Mouse (Mus musculus) heart, embryonic 13.5 days (tissue): ENCODE measurements around the gene E2f6. TPM values are rescaled to one million over a fixed set of nuclear protein-coding genes. Genes with fewer than 3 reads are reported as not detected.

ENCODE experiments used
- ATAC-seq: fragments of 200-750 bp; cut with Nextera tagmentation; 2 replicates; pipeline ENCODE4 v1.8.0; 2017; ENCODE audit warnings: moderate TSS enrichment; ENCODE audit not compliant: insufficient number of reproducible peaks, low FRiP score, low TSS enrichment; ENCODE audit errors: extremely low read depth
- H3K27ac ChIP-seq: fragments of 300-500 bp; sonication (generic); replicated peaks from 2 replicates; pipeline ENCODE4 v1.5.1; 2015; ENCODE audit warnings: moderate library complexity, mild to moderate bottlenecking, inconsistent platforms
- H3K27me3 ChIP-seq: fragments of 300-500 bp; sonication (generic); replicated peaks from 2 replicates; pipeline ENCODE4 v1.6.1; 2015; ENCODE audit warnings: mild to moderate bottlenecking, inconsistent platforms
- H3K36me3 ChIP-seq: fragments of 300-500 bp; sonication (generic); 2 replicates; pipeline ENCODE4 v1.6.1; 2015; ENCODE audit warnings: mild to moderate bottlenecking, inconsistent platforms
- H3K4me1 ChIP-seq: fragments of 300-500 bp; sonication (generic); 2 replicates; pipeline ENCODE4 v1.6.1; 2015; ENCODE audit warnings: inconsistent platforms
- H3K4me2 ChIP-seq: fragments of 300-500 bp; sonication (generic); 2 replicates; pipeline ENCODE4 v1.6.1; 2015; ENCODE audit warnings: inconsistent platforms, mild to moderate bottlenecking, moderate library complexity
- H3K4me3 ChIP-seq: fragments of 300-500 bp; sonication (generic); 2 replicates; pipeline ENCODE4 v1.5.1; 2015; ENCODE audit warnings: moderate library complexity, mild to moderate bottlenecking, inconsistent platforms
- H3K9ac ChIP-seq: fragments of 300-500 bp; sonication (generic); 2 replicates; pipeline ENCODE4 v1.6.1; 2015; ENCODE audit warnings: inconsistent platforms, mild to moderate bottlenecking, moderate library complexity
- H3K9me3 ChIP-seq: fragments of 300-500 bp; sonication (generic); 2 replicates; pipeline ENCODE4 v1.6.1; 2016; ENCODE audit warnings: inconsistent platforms
- WGBS: fragments of 180-500 bp; shearing (Covaris S2); methylation state at CpG from one replicate; pipeline ENCODE4 v1.1.7; 2015; ENCODE audit warnings: mixed read lengths; 5-methylcytosine and 5-hydroxymethylcytosine counted together
- polyA plus RNA-seq: library from polyadenylated mRNA; unstranded; fragments of >200 nt; fragmentation: Nextera tagmentation; extraction: Ambion mirVana; gene quantifications from 2 replicates; pipeline ENCODE4 v1.2.1, GENCODE M21; 2015

Gene E2f6
- polyA plus RNA-seq, 1 experiment from 2014 or later: 43.6 TPM

DNA sequence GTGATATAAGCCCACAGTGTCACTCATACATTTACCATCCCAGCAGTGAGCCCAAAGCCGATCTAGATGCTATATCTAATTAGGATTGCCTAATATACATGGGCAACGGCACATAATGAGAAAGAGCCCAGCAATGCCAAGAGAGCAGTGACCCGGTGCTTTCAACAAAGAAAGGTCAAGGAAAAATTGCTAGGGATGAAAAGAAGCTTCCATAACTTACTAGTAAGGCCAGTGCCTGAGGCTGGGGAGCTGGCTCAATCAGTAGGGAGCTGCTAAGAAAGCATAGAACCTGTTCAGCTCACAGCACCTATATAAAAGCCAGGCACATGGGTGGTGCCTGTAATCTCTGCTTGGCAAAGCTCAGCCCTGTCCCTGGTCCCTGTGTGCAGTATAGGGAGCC is 30.4 kb upstream of the E2f6 start:
- H3K4me3 ChIP-seq: no peak overlapping the region
- no peak overlapping the region for H3K27ac ChIP-seq
- H3K27me3 ChIP-seq: no peaks in the 10 kb centered on the region
- peaks cover 10% of the 10 kb centered on the region for H3K4me1 ChIP-seq
- no peaks in the 10 kb centered on the region for H3K36me3 ChIP-seq
- 87% methylated on average over 3 of the region's 3 CpGs for WGBS
- H3K4me2 ChIP-seq: no peak overlapping the region
- no peak for ATAC-seq
- no peak overlapping the region for H3K9ac ChIP-seq
- H3K9me3 ChIP-seq: no peaks in the 10 kb centered on the region

DNA sequence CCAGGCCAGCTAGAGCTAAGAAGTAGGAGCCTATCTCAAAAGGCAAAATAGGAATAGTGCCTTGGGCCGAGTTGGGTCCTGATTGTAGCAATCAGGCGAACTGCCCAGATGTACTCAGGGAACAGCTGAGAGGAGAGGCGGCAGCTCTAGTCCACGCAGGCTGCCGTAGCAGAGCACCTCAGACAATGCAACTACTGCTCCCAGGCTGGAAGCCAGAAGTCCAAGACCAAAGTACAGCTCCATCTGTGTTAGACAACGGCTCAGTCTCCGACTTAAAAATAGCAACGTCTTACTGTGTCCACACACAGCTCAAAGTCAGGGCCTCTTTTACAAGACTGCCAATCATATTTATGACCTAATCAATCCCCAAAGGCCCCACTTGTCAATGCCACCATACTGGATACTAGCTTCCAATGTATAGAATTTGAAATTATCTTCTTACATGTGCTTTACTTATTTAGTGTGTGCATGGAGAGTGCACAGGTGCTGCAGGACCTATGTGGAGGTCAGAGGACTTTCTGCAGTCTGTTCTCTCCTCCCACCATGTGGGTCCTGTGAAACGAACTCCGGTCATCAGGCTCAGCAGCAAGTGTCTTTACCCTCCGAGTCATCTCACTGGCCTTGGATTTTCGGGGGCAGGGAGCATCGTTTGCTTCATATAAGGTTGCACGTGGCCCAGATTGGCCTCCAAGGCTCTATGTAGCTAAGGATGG is 29.6 kb upstream of the E2f6 start:
- Histone ChIP-seq H3K9ac (no peak overlapping the region), H3K27ac (no peak overlapping the region), H3K9me3 (no peaks in the 10 kb centered on the region), H3K4me2 (no peak overlapping the region), H3K4me3 (no peak overlapping the region), H3K4me1 (peaks cover 10% of the 10 kb centered on the region), H3K27me3 (no peaks in the 10 kb centered on the region), H3K36me3 (no peaks in the 10 kb centered on the region)
- 59% methylated on average over 14 of the region's 14 CpGs for WGBS
- no peak for ATAC-seq

DNA sequence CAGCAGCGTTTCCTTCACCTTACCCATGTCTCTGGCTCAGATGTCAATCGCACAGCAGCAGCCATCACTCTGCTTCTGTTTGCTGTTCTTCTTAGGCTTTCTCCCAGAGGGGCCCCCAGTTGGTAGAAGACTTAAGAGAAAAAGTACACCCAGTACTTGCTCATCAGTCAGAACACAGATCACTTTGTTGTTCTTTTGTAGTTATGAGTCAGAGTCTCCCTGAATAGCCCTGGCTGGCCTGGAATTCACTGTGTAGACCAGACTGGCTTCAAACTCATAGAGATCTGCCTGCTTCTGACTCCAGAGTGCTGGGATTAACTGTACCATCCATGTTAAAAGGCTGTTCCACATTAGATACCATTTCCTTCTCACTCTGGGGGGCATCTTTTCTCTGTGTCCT is 22.2 kb upstream of the E2f6 start:
- Histone ChIP-seq H3K9me3 (no peaks in the 10 kb centered on the region), H3K4me3 (no peak overlapping the region), H3K27me3 (no peaks in the 10 kb centered on the region), H3K4me2 (no peak overlapping the region), H3K36me3 (no peaks in the 10 kb centered on the region), H3K9ac (no peak overlapping the region), H3K27ac (no peak overlapping the region), H3K4me1 (no peaks in the 10 kb centered on the region)
- no peak for ATAC-seq
- 58% methylated on average over 2 of the region's 2 CpGs for WGBS

DNA sequence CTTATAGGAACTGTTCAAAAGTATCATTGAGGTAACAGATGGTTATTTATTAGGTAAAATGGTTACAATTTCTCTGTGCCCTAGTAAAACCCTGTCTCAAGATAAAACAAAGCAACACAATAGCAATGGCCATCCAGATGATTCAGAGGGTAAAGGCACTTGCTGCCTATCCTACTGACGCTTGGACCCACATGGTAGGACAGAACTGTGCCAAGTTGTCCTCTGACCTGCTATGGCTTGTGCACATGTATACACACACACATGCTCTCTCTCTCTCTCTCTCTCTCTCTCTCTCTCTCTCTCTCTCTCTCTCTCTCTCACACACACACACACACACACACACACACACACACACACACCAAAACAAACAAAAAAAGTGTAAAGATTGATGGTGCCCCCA is 21.6 kb upstream of the E2f6 start:
- Histone ChIP-seq H3K27me3 (no peaks in the 10 kb centered on the region), H3K4me1 (no peaks in the 10 kb centered on the region), H3K9me3 (no peaks in the 10 kb centered on the region), H3K9ac (no peak overlapping the region), H3K36me3 (no peaks in the 10 kb centered on the region), H3K27ac (no peak overlapping the region), H3K4me3 (no peak overlapping the region), H3K4me2 (no peak overlapping the region)
- no peak for ATAC-seq
- 45% methylated on average over 1 of the region's 1 CpGs for WGBS

DNA sequence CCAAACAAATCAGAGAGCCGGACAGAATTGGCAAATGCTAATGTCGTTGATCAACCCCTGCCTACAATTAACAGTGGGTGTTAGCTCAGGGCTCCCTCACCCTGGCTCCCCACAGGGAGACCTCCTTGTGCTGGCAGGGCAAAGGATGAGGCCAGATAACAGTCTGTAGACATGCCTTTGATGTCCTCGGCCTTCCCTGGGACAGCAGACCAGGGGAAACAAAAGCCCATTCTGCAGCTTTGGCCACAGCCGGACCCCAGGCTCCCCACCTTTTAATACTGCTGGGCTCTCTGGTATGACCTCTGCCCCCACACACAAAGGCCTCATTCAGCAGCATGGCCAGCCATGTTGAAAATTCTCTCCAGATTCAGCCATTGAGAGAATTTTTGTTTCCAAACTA is 21.0 kb upstream of the E2f6 start:
- ATAC-seq: no peak
- Histone ChIP-seq H3K36me3 (no peaks in the 10 kb centered on the region), H3K27me3 (no peaks in the 10 kb centered on the region), H3K9ac (no peak overlapping the region), H3K4me2 (no peak overlapping the region), H3K27ac (no peak overlapping the region), H3K4me3 (no peak overlapping the region), H3K4me1 (no peaks in the 10 kb centered on the region), H3K9me3 (no peaks in the 10 kb centered on the region)
- 26% methylated on average over 4 of the region's 4 CpGs for WGBS

DNA sequence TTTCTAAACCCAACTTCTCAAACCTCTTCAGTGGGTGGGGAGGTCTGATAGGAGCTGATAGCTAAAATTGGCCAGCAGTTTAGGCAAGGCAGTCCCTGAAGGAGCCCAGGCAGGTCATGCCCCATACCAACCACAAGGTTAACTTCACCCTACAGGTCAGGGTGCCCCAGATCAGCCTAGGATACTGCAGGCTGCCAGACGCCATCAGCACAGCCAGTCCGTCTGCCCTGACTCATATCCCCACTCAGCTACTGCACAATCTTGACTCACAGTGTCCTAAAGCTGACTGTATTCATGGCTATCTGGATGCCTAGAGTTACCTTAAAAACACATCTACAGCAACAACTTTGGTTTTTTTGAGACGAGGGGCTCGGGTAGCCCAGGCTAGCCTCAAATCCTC is 20.3 kb upstream of the E2f6 start:
- 50% methylated on average over 4 of the region's 4 CpGs for WGBS
- Histone ChIP-seq H3K9me3 (no peaks in the 10 kb centered on the region), H3K36me3 (no peaks in the 10 kb centered on the region), H3K4me1 (no peaks in the 10 kb centered on the region), H3K27me3 (no peaks in the 10 kb centered on the region), H3K9ac (no peak overlapping the region), H3K4me2 (no peak overlapping the region), H3K27ac (no peak overlapping the region), H3K4me3 (no peak overlapping the region)
- ATAC-seq: no peak

DNA sequence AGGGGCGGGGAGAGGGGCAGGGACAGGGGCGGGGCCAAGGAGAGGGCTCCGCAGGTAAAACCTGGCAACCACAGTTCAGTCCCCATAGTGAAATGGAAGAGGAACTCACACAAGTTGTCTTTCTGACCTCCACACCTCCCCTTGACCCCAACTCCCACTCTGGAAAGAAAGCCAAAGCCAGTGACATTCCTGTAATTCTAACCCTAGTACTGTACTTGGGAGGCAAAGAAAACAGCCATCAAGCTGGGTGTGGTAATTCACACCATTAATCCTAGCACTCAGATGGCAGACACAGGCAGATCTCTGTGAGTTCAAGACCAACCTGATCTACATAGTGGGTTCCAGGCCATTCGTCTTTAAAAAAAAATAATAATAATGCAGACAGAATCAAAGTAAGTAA is 17.4 kb upstream of the E2f6 start:
- no peaks in the 10 kb centered on the region for H3K9me3 ChIP-seq
- H3K4me3 ChIP-seq: no peak overlapping the region
- no peak for ATAC-seq
- no peak overlapping the region for H3K9ac ChIP-seq
- H3K4me2 ChIP-seq: no peak overlapping the region
- H3K4me1 ChIP-seq: no peaks in the 10 kb centered on the region
- H3K27me3 ChIP-seq: no peaks in the 10 kb centered on the region
- H3K36me3 ChIP-seq: no peaks in the 10 kb centered on the region
- H3K27ac ChIP-seq: no peak overlapping the region
- 58% methylated on average over 4 of the region's 4 CpGs for WGBS

DNA sequence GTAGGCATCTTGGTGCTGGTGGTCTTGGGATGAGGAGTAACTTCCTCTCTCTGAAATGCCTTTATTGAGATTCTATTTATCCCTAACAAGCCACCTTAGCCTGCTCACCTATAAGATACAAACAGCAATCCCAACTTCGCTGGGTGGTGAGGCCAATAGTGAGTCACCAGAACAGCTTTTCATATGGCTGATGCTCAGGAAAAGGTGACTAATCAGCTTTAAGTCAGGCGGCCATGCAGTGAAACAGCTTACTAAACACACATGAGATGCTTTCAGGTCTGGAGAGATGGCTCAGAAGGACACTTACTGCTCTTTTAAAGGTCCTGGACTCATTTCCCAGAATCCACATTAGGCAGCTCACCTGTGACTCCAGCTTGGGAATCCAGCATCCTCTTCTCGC is 15.0 kb upstream of the E2f6 start:
- Histone ChIP-seq H3K9me3 (no peaks in the 10 kb centered on the region), H3K36me3 (no peaks in the 10 kb centered on the region), H3K4me2 (no peak overlapping the region), H3K9ac (no peak overlapping the region), H3K27me3 (peaks cover 9% of the 10 kb centered on the region; the same call in 1 of the 2 replicates), H3K27ac (no peak overlapping the region), H3K4me3 (no peak overlapping the region), H3K4me1 (no peaks in the 10 kb centered on the region)
- ATAC-seq: no peak
- 75% methylated on average over 3 of the region's 3 CpGs for WGBS

DNA sequence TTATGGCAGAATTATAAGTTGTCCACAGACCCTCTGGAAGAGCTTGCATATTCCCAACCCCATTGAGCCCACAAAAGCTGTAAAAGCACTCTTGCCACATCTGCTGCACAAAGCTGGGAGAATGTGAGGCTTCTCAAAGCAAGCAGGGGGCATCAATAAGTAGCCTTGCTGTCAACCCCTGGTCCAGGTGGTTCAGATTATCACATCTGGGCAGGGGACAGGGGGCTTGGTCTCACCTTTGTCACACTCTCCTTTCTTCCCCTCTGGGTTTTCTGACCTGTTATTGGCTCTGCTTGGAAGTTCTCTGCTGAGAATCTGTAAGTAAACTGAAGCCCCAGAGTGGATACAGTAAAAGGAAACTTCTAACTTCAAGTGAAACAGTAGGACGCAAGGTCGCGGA is 11.9 kb upstream of the E2f6 start:
- H3K27me3 ChIP-seq: peaks cover 17% of the 10 kb centered on the region
- ATAC-seq: no peak
- no peak overlapping the region for H3K4me3 ChIP-seq
- 63% methylated on average over 3 of the region's 3 CpGs for WGBS
- no peaks in the 10 kb centered on the region for H3K36me3 ChIP-seq
- no peaks in the 10 kb centered on the region for H3K9me3 ChIP-seq
- no peak overlapping the region for H3K4me2 ChIP-seq
- H3K27ac ChIP-seq: no peak overlapping the region
- no peak overlapping the region for H3K9ac ChIP-seq
- H3K4me1 ChIP-seq: peaks cover 3% of the 10 kb centered on the region; the same call in 1 of the 2 replicates

DNA sequence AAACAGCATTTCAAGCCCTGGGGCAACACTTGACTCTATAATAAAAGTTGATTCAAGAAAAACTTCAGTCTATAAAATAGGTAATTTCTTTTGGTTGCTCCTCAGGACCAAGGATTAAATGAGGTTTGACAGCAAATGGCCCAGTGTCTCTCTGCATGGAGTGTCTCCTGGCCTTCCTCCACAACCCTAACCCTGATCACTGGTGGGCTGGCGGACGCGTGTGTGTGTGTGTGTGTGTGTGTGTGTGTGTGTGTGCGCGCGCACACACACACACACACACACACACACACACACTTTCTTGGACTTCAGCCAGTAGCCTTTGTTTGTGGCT is 10.9 kb upstream of the E2f6 start:
- peak overlapping the region; percentile 65 for H3K4me3 ChIP-seq
- H3K4me2 ChIP-seq: peak overlapping the region; percentile 96
- no peak overlapping the region for H3K27ac ChIP-seq
- peaks cover 17% of the 10 kb centered on the region for H3K27me3 ChIP-seq
- peak overlapping the region; percentile 80 for H3K9ac ChIP-seq
- H3K9me3 ChIP-seq: no peaks in the 10 kb centered on the region
- no peaks in the 10 kb centered on the region for H3K36me3 ChIP-seq
- no peak for ATAC-seq
- H3K4me1 ChIP-seq: peaks cover 3% of the 10 kb centered on the region; the same call in 1 of the 2 replicates
- WGBS: 19% methylated on average over 6 of the region's 6 CpGs

DNA sequence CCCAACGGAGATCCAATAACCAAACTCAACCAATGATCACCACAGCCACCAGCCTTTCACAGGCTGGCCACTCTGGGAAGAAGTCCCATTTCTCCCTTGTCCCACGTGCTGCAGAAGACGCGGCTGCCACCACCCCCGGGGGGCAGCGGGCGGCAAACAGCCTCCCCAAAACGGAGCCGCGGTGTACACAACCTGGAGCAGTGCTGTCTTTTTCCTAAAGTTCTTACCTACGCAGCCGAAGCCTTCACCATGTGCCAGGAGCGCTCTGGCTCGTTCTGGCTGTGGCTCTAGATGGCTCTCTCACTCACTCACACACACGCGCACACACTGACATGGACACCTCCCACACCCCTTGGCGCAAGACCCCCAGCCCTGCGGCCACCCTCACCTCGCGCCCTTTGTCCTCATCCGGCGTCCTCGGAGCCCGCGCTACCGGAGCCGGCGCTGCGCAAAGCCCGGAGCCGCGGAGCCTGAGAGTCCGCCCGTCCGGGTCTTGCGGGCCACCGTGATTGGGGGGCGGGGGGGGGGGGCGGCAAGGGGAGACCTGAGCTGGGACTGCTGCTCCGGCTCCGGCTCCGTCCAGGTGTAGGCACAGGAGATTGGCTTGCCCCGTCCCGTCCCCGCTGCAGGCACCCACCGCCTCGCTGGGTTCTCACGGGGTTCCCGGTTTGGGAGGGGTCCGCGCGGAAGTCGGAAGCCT is 10.4 kb upstream of the E2f6 start, which contains the start of gene Greb1:
Greb1 (minus strand) TSS at position 628 of the 700 bp plus-strand sequence.
- Histone ChIP-seq H3K9ac (peak within 1 kb of the TSS; percentile 80), H3K4me3 (peak within 1 kb of the TSS; percentile 65), H3K9me3 (no peaks in the 10 kb centered on the region), H3K27me3 (peaks cover 17% of the 10 kb centered on the region), H3K4me2 (peak within 1 kb of the TSS; percentile 96), H3K4me1 (peaks cover 3% of the 10 kb centered on the region; the same call in 1 of the 2 replicates), H3K36me3 (no peaks in the 10 kb centered on the region), H3K27ac (no peak within 1 kb of the TSS)
- WGBS: under 1% methylated on average over 47 of the region's 53 CpGs
- peak; percentile 51; the same call in 1 of the 2 replicates for ATAC-seq

DNA sequence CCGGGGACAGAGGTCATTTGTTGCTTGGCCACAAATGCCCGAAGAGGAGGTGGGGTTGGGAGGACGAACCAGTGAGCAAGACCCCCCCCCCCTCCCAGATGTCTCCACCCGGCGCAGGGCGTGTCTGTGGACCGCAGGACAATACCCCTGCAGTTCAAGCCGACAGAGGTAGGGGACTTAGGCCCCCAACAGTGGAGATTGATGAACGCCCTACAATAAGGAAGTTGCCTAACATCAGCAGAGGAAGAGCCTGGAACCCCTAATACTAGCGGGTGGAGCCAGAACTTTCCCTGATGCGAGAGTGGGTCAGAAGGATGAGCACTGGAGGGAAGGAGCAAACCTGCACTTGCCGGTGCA is 9.8 kb upstream of the E2f6 start:
- Histone ChIP-seq H3K4me3 (peak overlapping the region; percentile 65), H3K27me3 (peaks cover 19% of the 10 kb centered on the region), H3K27ac (no peak overlapping the region), H3K4me2 (peak overlapping the region; percentile 96), H3K9me3 (no peaks in the 10 kb centered on the region), H3K36me3 (no peaks in the 10 kb centered on the region), H3K4me1 (peaks cover 3% of the 10 kb centered on the region; the same call in 1 of the 2 replicates), H3K9ac (peak overlapping the region; percentile 80)
- ATAC-seq: no peak
- WGBS: 2% methylated on average over 12 of the region's 12 CpGs
